Mouse (Mus musculus): Measurements from ENCODE around the gene Rprd2. TPM values are rescaled to one million over a fixed set of nuclear protein-coding genes. Genes with fewer than 3 reads are reported as not detected.
"Not testable (repeated sequence)": the region's sequence is repeated elsewhere in the genome, so short reads cannot be mapped to it uniquely, and the experiment has no call there.

Gene Rprd2
- 10 to 100 TPM; 40.4 to 46.1 TPM for total RNA-seq (2021)

DNA sequence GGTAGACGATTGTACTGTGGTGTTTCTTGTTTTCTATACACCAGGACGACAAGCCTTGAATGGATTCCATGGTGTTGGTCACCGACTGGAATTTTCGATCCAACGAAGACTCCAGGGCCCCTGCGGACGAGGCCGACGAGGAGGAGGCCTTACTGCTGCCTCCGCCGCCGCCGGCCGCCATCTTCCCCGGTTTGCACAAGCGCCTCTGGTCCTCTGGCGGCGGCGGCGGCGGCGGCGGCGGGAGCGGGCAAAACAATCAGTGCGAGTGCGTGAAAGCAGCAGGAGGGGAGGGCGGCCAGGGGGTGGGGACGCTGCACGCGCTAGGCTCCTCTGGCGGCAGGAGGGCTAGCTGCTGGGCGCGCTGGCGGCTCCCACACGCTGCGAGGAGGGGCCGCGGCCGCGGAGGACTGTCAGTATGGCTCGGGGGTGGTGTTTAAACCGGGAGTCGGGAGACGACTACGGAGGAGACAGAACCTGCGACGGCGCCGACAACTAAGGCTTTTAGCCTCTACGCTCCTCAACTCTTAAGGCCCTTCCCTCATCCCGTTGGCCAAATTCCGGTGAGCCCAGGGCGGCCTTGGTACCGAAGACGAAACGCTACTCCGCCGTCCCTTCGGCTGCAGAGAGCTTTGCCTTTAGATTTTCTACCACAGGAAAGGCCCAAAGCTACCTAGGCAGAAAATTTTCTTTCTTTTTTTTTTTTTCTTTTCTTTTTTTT lies at the start of gene Rprd2:
Gene Rprd2 (minus strand): TSS at position 293 of the 718 bp plus-strand sequence.
- peak; percentile 61 for DNase-seq (ENCODE audit: low spot score)
- intact Hi-C loops (cut with DNase I): no loop called here

DNA sequence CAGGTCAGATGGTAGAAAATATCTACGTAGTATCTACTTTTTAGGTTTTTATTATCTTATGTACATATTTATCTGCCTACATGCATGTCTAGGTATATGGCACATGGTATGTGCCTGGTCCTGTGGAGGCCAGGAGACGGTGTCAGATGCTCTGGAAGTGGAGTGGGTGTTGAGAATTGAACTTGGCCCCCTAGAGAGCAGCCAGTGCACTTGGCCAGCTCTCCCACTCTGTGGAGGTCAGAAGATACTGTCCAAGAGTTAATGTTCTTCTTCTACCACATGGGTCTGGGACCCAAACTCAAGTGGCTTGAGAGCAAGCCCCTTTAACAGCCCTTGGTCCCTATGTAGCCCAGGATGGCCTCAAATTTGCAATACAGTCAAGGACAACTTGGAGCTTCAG lies 48.7 kb upstream of the Rprd2 start:
- intact Hi-C loops (cut with DNase I): loop anchor here (5.0 kb wide), 1 partner anchor 90 kb away; no protein-coding TSS in a partner anchor

DNA sequence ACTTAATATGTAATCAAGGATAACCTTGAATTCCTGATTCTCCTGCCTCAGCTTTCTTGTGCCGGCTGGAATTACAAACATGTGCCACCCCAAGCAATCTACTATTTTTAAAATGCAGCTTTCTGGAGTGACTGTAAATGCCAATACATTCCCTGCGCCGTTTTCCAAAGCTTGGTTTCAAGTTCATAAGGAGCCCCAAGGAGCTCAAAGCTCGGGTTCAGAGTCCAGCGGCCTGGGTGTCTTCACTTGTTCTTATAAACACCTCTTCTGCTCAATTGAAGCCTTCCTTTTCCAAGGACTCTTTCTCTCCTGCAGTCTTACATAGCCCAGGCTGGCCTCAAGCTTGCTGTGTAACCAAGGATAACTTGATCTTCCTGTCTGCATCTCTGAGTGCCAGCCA lies 47.4 kb upstream of the Rprd2 start:
- intact Hi-C loops (cut with DNase I): loop anchor here (5.0 kb wide), 1 partner anchor 91 kb away; no protein-coding TSS in a partner anchor
- DNase-seq (ENCODE audit: low spot score): no peak

More for the DNA sequence above, 48.7 kb upstream of the Rprd2 start:
- no peak for DNase-seq (ENCODE audit: low spot score)

DNA sequence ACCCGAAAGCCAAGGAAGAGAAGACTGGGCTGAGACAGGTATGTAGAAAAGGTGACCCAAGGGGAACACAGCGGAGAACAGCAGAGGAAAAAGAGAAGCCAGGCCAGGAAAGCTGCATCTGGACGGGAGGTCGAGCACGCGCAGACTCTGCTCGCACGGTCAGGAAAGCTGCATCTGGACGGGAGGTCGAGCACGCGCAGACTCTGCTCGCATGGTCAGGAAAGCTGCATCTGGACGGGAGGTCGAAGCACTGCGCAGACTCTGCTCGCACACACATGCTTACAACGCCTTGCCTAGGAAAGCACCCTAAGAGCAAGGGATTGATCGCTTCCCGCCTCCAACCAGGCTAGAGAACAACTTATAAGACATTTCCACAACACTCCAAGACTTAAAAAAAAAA lies 46.9 kb upstream of the Rprd2 start:
- intact Hi-C loops (cut with DNase I): loop anchor here (5.0 kb wide), 1 partner anchor 92 kb away; no protein-coding TSS in a partner anchor

DNA sequence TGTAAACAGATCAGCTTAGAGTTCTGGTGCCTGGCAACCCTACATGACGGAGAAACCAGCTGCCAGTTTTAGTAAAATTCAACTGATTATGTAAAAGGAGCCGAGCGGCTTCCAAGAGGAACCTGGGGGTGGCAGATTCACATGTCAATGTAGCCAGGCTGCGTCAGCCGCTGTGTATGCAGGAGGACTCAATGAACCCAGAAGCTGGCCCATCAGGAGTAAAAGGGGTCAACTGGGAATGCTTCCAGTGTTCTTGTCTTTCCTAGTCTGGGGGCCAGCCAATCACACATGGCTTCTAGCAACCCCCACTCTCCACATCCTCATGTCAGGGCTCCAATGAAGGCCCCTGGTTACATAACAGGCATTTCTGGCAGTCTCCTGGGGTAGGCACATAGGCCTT lies 46.4 kb upstream of the Rprd2 start:
- peak; percentile 24 for DNase-seq (ENCODE audit: low spot score)
- intact Hi-C loops (cut with DNase I): loop anchor here (5.0 kb wide), 1 partner anchor 92 kb away; no protein-coding TSS in a partner anchor

More for the DNA sequence above, 46.9 kb upstream of the Rprd2 start:
- no peak for DNase-seq (ENCODE audit: low spot score)

DNA sequence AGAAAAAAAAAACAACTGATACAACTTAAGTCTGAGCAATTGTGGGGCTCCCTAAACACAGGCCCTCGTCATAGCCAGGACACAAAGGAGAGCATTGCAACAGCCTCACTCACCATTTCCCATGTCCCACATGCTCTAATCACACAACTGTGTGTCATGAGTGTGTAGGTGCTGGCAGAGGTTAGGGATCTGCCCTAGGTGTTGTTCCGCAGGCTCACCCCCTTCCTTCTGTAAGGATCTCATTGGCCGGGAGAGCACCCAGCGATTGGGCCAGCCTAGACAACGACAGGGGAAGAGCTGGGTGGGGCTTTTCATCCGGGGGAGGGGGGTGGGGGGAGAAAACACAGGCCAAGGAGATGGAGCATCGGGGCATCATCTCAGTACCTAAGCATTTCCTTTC lies 44.9 kb upstream of the Rprd2 start:
- intact Hi-C loops (cut with DNase I): no loop called here
- no peak for DNase-seq (ENCODE audit: low spot score)

DNA sequence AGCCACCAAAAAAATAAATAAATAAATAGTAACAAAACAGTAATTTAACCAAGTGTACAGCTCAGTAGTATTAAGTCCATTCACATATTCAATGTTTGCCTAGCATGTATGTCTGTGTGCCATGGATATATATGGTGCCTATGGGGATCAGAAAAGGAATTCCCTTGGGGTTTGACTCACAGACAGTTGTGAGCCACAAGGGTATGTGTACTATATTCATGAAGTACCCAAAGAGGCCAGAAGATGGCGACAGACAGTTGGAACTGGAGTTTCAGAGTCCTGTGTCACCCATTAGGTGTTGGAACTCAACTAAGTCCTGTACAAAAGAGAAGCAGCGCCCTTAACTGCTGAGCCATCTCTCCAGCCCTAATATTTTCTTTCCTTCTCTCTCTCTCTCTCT lies 43.1 kb upstream of the Rprd2 start:
- peak; percentile 26 for DNase-seq (ENCODE audit: low spot score)
- intact Hi-C loops (cut with DNase I): loop anchor here (2.0 kb wide), 2 partner anchors 45 to 191 kb away; no protein-coding TSS in a partner anchor

DNA sequence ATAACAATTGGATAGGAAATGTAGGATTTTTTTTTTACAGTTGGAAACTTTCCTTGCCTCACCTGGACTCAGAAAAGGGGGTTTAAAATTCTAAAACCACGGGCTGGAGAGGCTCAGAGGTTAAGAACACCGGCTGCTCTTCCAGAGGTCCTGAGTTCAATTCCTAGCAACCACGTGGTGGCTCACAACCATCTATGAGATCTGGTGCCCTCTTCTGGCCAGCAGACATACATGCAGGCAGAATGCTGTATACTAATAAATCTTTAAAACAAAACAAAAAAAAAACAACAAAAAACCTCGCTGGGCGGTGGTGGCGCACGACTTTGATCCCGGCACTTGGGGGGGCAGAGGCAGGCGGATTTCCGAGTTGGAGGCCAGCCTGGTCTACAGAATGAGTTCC lies 42.6 kb upstream of the Rprd2 start:
- intact Hi-C loops (cut with DNase I): loop anchor here (2.0 kb wide), 2 partner anchors 46 to 192 kb away; no protein-coding TSS in a partner anchor
- no peak for DNase-seq (ENCODE audit: low spot score)

DNA sequence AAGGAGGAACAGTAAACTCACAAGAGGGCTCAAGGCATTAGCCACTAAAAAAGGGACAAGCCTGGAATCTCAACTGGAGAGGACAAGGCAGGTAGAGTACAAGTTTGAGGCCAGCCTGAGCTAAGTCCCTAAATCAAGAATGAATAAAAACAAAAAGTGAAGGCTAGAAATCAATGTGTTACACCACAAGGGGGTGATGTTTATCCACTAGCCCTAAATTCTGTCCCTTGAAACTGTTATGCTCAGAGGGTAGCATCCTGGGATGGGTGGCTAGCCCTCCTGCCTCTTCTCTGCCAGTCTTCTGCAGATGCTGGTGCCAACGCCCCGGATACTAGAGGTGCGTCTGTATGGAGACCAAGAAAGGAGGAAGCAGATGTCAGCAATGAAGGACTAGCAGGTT lies 41.7 kb upstream of the Rprd2 start:
- intact Hi-C loops (cut with DNase I): loop anchor here (2.0 kb wide), 2 partner anchors 46 to 192 kb away; no protein-coding TSS in a partner anchor
- no peak for DNase-seq (ENCODE audit: low spot score)

DNA sequence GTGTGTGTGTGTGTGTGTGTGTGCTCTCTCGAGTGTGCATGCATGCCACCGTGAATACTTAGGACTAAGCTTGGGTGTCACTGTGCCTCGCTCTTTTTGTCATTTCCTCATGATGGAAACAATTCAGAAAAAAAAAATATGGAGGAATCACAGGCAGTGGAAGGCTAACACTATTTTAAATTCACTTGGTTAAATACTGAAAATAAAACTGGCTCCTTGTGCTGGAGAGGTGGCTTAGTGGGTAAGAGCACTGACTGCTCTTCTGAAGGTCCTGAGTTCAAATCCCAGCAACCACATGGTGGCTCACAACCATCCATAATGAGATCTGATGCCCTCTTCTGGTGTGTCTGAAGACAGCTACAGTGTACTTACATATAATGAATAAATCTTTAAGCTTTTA lies 39.6 kb upstream of the Rprd2 start:
- DNase-seq (ENCODE audit: low spot score); intact Hi-C loops (cut with DNase I): not testable (repeated sequence)

DNA sequence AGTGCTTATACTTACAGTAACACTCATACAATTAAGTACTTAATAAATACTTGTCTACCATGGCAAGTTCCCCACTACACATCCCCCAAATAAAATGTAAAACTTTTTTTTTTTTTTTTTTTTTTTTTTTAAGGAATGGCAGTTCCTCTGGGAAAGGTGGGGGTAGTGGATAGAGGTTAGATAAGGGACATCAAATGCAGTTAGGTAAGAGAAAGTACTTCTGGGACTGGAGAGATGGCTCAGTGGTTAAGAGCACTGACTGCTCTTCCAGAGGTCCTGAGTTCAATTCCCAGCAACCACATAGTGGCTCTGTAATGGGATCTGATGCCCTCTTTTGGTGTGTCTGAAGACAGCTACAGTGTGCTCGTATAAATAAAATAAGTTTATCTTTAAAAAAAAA lies 38.4 kb upstream of the Rprd2 start:
- intact Hi-C loops (cut with DNase I); DNase-seq (ENCODE audit: low spot score): not testable (repeated sequence)

DNA sequence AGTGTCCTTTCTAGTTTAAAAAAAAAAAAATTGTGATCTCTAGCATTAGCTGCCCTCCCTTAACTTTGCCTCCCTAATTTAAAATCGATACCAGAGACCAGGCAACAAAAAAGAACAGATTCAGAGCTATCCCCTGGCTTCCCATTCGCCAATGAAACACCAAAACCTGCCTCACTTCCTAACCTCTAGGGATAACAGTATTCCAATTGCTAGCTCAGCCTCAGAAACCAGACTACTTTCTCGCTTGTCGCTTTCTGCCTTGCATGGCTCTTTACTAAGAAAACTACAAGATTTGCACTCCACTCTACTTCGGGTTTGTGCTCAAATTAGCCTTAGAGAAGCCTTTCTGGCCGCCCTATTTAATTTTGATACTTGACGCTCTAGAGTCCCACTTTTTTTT lies 37.5 kb upstream of the Rprd2 start:
- DNase-seq (ENCODE audit: low spot score): no peak
- intact Hi-C loops (cut with DNase I): no loop called here

DNA sequence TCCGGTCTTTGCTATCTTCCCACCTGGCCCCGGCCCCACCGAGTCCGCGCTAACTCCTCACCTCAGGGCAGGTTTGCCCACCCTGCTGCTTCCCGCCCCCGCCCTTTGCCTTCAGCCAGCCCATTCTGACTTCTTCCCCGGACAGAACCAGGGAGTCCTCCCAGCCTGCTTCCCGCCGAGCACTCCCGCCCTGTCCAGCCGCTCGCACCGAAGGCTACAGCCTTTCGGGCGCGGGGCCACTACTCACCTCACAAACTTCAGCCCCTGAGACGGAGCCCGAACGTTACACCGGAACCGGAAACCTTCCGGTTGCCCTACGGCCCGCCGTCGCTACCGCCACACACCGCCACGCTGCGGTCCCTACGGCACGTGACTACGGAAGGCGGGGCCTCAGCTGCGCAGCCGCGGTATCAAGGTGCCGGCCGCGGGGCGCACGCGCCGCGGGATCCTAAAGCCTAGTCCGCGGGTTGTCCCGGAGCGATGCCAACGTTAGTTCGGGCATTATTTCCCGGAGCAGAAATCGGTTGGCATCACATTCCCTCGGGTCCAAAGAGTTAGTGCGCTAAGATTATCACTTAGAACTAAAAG lies 36.9 kb upstream of the Rprd2 start, which contains the start of gene Prpf3:
Gene Prpf3 (minus strand): TSS at position 384 of the 588 bp plus-strand sequence.
- intact Hi-C loops (cut with DNase I): no loop called here
- DNase-seq (ENCODE audit: low spot score): peak; percentile 89

DNA sequence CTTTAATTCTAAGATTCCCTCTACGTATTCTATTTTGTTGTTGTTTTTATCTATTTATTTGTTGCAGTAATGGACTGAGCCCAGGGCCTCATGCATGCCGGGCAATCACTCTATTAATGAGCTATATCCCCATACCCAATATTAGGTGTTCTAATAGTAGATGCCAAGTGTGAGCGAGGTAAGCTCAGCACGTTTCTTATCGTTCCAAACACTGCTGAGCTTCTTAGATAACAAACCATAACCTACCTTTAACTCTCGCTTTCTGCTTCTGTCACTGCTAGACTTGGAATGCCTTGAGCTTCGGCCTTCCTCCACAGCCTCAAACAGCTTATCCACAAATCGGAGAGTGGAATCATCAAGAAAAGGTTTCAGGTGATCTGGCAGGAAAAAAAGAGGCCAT lies 32.7 kb upstream of the Rprd2 start:
- DNase-seq (ENCODE audit: low spot score): no peak
- intact Hi-C loops (cut with DNase I): no loop called here

DNA sequence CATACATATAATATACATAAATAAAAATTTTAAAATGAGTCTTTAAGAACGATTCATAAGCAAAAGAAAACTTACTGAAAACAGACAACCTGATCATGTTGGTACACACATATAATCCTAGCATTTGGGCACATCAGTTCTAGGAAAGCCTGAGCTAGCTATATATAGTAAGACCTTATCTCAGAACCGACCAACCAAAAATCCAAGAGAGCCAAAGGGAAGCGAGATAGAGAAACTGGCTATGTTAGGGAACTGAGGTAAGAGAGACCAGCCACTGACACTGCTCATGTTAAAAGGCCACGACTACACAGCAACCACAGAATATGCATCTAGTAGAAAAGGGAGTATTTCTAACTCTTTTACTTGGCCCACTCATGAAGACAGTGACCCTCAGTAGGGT lies 31.9 kb upstream of the Rprd2 start:
- intact Hi-C loops (cut with DNase I): no loop called here
- no peak for DNase-seq (ENCODE audit: low spot score)

DNA sequence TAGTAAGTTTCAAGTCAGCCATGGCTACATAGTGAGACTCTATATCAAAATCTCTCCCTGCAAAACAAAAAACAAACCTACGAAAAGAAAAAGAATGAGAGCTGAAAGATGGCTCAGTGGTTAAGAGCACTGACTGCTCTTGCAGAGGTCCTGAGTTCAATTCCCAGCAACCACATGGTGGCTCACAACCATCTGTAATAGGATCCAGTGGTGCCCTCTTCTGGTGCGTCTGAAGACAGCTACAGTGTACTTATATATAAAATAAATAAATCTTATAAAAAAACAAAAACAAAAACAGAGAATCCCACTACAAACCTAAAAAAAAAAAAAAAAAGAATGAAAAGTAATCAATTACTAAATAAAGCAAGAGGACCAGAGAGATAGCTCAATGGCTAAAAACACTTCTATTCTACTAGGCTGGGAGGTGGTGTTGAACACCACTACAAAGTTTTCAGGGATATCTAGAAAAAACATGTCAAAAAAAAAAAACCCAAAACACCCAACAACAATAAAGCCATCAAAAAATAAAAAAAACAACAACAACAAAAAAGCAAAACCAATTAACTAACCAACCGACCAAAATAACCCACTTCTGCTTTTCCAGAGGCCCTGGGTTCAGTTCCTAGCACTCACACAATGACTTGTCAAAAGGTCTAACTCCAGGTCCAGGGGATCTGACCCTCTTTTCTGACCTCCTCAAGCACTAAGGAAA lies 24.0 kb upstream of the Rprd2 start:
- intact Hi-C loops (cut with DNase I): loop anchor here (5.0 to 10.0 kb wide), 2 partner anchors 70 to 328 kb away; no protein-coding TSS in a partner anchor
- DNase-seq (ENCODE audit: low spot score): no peak

DNA sequence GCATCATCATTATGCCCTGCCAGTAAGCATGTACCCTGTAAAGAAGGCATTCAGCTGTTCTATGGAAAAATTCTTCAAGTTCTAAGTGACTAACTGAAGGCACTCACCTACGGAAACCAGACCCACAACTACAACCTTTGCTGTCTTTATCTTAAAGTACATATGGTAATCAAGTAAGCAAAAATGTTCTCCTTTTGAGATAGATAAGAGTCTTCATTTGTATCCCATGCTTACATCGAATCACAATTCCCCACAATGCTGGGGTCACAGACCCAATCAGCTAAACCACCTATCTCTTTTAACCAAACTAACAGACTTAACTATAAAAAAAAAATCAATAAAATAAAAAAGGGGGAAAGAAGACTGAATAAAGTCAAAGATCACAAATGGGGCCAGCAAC lies 20.6 kb upstream of the Rprd2 start:
- intact Hi-C loops (cut with DNase I): no loop called here
- DNase-seq (ENCODE audit: low spot score): no peak

DNA sequence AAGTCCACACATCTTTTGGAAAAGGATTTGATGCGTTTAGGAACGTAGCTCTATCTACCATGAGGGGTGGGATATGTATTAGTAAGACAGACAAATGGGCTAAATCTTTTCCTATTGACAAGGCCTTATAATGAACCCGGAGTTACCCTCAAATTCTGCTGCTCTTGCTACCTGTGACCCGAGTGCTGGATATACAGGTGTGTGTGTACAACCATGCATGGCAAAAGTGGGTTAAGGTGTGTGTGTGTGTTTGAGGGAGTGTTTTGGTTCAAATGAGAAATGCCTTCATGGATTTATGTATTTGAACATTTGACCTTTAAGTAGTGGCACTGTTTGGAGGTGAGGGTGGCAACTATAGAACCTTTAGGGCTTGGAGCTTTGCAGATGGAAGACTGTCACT lies 10.4 kb upstream of the Rprd2 start:
- no peak for DNase-seq (ENCODE audit: low spot score)
- intact Hi-C loops (cut with DNase I): no loop called here

DNA sequence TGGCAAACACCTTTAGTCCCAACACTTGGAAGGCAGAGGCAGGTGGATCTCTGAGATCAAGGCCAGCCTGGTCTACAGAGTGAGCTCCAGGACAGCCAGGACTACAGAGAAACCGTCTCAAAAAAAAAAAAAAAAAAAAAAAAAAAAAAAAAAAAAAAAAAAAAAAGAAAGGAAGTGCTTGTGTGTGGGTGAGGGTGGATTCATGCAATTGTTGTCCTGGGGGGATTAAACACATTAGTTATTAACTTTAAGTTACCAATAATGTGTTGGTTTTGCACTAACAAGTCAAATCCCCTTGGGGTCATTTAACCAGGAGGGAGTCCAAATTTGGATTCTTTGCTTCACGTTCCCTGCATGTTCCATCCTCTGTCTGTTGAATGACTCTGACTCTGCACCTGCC lies 7.6 kb upstream of the Rprd2 start:
- intact Hi-C loops (cut with DNase I): no loop called here
- DNase-seq (ENCODE audit: low spot score): no peak

Data from heart, postnatal 25 days (tissue).